Mouse (Mus musculus) erythroblast, embryonic 14.5 days (primary cell): ENCODE results near the gene Olfr631.

Source experiments
- GATA1 ChIP-seq: IDR thresholded peaks from 2 replicates; pipeline ENCODE4 v1.6.1; 2012; ENCODE audit warnings: low read length, inconsistent platforms, mixed read lengths
- TAL1 ChIP-seq: IDR thresholded peaks from 3 replicates; pipeline ENCODE4 v1.6.1; 2012; ENCODE audit warnings: low read length, inconsistent platforms, mixed read lengths

- TF ChIP-seq GATA1 (no peak), TAL1 (no peak)
Measured at GRCm38 (mm10) chr7:103928525-103928924, at the start of gene Olfr631.
